Mouse (Mus musculus): ENCODE results near the gene Celf2. TPM values are rescaled to one million over a fixed set of nuclear protein-coding genes. Genes with fewer than 3 reads are reported as not detected.

Gene Celf2
- polyA plus RNA-seq, 1 experiment from 2014 or later = 25.2 TPM

DNA sequence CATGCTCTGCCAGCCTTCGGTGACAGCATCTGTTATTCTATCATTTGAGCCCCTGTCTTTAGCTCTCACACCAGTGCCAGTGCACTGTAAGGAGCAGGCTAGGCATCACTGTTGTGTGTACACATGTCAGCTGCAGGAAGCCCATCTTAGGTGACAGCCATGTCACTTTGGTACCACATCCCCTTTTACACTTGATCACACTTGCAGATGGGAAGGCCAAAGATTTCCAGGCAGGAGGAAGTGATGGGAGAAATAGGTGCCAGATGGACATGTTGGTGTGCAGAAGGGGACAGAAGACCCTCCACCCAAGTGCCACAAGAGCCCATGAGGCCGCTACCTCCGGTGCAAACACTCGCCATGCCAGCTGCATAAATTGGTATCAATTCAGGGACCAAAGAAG is 470.4 kb downstream of the Celf2 start:
- ATAC-seq (no peak), DNase-seq (ENCODE audit: low read depth, low spot score) (no peak)
- ChIA-PET POLR2A (no interaction called here), CTCF (no interaction called here)
- in situ Hi-C loops (cut with MboI; ENCODE audit: low pct_unique_long_range_greater_than_20kb) = no loop called here
- TF ChIP-seq CTCF (IDR thresholded peaks at IDR 0.05) = no peak
- no peaks in the 10 kb centered on the region for H3K27me3 ChIP-seq

DNA sequence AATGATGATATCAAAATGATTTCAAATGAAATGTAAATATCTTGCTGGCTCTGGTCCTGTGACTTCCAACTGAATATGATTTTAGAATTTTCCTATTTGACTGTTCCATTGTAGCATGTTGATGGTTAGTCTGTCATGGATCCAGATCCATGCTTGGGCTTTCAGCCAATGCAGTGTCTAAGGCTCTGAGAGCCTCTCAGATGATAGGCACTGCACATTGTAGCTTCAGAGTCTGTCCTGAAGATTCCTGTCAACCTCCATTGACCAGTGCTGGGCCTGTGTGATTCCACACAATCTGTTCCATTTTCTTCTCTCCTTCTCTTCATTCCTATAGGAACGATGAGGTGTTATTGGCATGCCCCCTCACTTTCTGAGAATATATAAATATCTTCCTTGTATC is 478.0 kb downstream of the Celf2 start:
- DNase-seq (ENCODE audit: low read depth, low spot score) = no peak
- no peak for TF ChIP-seq CTCF (IDR thresholded peaks at IDR 0.05)
- ChIA-PET CTCF (interaction anchor here (0.5 kb wide), 1 partner anchor 811 kb away, joined by 3 read pairs; no protein-coding TSS in a partner anchor), POLR2A (no interaction called here)
- no peak for ATAC-seq
- in situ Hi-C loops (cut with MboI; ENCODE audit: low pct_unique_long_range_greater_than_20kb) = no loop called here
- H3K27me3 ChIP-seq = no peaks in the 10 kb centered on the region

DNA sequence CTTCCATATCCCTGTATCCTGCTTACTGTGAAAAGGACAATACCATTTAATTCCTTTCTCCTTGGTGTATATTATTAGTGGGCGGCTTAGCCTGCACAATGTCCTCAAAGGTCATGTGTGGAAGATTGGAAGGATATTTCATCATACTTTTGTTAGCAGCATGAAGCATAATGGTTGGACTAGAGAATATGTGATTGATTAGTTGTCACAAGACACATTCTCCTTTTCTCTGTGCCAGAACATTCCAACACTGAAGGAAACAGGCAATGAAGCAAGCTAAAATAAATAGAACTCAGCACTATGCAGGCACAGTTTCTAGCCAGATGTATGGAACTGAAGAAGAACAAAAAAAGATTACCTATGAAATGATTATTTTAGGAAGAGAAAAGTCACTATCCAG is 482.6 kb downstream of the Celf2 start:
- ATAC-seq = no peak

DNA sequence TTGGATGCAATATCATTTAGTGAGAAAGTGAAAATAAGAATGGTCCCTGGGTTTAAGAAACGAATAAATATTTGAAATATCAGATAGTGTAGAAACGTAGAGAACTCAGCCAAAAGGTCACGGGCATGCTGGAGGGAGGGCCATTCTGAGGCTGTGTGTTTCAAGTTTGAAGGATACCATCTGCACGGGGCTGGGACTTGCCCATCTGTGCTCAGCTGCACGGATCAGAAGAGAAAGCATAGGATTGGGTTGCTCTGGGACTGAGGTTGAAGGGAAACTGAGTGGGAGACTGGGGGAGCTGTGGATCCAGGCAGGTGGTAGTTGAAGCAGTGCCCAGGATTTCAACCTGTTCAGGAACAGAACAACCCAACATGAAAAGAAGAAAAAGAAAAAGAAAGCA is 483.8 kb downstream of the Celf2 start:
- in situ Hi-C loops (cut with MboI; ENCODE audit: low pct_unique_long_range_greater_than_20kb) = no loop called here
- DNase-seq (ENCODE audit: low read depth, low spot score) = no peak
- POLR2A ChIA-PET = no interaction called here
- no peak for TF ChIP-seq CTCF (IDR thresholded peaks at IDR 0.05)
- no peak for ATAC-seq
- CTCF ChIA-PET = no interaction called here
- no peaks in the 10 kb centered on the region for H3K27me3 ChIP-seq

More for the DNA sequence above, 482.6 kb downstream of the Celf2 start:
- in situ Hi-C loops (cut with MboI; ENCODE audit: low pct_unique_long_range_greater_than_20kb) = no loop called here
- POLR2A ChIA-PET = no interaction called here
- CTCF ChIA-PET = no interaction called here
- no peak for DNase-seq (ENCODE audit: low read depth, low spot score)
- TF ChIP-seq CTCF (IDR thresholded peaks at IDR 0.05) = no peak
- no peaks in the 10 kb centered on the region for H3K27me3 ChIP-seq

DNA sequence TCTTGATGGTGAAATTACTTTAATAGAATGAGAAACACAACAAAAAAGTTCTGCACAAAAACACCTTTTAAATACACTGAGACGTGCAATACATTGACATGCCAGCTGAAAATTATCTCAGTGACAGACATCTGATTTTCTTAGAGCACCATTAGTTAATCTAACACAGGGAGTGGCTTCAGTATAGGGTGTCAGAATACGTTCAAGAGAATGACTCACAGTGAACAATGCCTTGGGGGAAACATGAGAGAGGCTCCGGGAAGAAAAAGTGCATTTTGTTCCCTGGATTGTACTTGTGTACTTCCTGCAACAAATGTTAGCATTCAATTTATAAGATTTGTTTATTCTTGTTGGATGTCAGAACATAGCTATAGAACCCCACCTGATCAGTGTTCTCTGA is 487.2 kb downstream of the Celf2 start:
- POLR2A ChIA-PET = no interaction called here
- in situ Hi-C loops (cut with MboI; ENCODE audit: low pct_unique_long_range_greater_than_20kb) = no loop called here

DNA sequence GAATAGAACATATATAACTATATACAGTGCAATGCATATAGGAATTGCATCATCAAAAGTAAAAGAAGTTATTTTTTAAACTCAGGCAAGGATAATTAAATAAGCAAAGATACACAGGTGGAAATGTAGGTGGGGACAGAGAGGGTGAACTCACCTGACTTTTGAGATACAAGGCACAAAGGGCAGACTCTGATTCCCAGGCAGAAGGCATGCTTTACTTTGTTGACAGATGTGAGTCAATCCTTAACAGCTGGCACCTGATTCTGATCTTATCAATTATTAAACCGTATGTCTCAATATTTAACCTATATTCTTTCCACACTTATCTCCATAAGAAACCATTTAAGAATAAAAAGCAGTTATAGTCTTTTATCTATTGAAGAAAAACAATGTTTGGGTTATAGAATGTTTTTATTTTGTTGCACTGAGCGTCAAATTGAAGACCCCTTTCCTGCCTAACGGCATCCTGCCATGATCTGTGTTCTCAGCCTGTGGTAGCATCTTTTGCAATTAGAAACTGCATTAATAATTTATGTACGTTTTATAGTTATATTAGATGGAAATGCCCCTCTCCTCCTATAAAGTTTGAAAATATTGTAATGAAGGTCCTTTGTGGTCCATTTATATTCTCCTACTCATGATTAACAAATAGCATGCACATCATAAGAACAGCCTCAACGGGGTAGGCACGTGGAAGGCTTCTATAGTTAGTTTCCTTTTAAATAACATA is 491.8 kb downstream of the Celf2 start:
- POLR2A ChIA-PET = no interaction called here
- CTCF ChIA-PET = no interaction called here
- in situ Hi-C loops (cut with MboI; ENCODE audit: low pct_unique_long_range_greater_than_20kb) = no loop called here
- no peak for TF ChIP-seq CTCF (IDR thresholded peaks at IDR 0.05)
- DNase-seq (ENCODE audit: low read depth, low spot score) (no peak), ATAC-seq (no peak)
- H3K27me3 ChIP-seq = no peaks in the 10 kb centered on the region

More for the DNA sequence above, 487.2 kb downstream of the Celf2 start:
- no peaks in the 10 kb centered on the region for H3K27me3 ChIP-seq
- CTCF ChIA-PET = interaction anchor here (1.3 kb wide), 1 partner anchor 17 kb away, joined by 3 read pairs; no protein-coding TSS in a partner anchor
- ATAC-seq = no peak
- DNase-seq (ENCODE audit: low read depth, low spot score) = no peak
- no peak for TF ChIP-seq CTCF (IDR thresholded peaks at IDR 0.05)

DNA sequence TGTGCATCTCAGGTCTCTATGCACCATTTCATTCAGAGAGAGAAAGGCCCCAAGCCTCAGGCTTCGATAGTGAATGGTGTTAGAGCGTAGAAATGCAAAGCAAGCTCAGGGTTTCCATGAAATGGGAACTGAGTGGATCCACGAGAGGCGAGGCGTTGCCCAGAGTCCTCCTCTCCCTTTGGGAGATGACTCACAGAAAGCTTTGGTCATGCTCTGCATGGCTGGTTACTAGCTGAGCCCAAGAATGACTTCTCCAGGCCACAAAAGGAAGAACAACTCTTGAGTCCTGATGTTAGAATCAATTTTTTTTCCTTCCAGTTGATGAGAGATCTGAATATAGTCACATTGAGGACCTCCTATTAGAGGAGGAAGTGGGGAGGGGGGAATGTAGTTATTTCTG is 496.2 kb downstream of the Celf2 start:
- DNase-seq (ENCODE audit: low read depth, low spot score) (peak; percentile 12), ATAC-seq (peak; percentile 99)
- no peaks in the 10 kb centered on the region for H3K27me3 ChIP-seq
- ChIA-PET CTCF (no interaction called here), POLR2A (interaction anchor here (0.7 kb wide), 1 partner anchor 48 kb away, joined by 3 read pairs; no protein-coding TSS in a partner anchor)
- no peak for TF ChIP-seq CTCF (IDR thresholded peaks at IDR 0.05)
- in situ Hi-C loops (cut with MboI; ENCODE audit: low pct_unique_long_range_greater_than_20kb) = no loop called here

DNA sequence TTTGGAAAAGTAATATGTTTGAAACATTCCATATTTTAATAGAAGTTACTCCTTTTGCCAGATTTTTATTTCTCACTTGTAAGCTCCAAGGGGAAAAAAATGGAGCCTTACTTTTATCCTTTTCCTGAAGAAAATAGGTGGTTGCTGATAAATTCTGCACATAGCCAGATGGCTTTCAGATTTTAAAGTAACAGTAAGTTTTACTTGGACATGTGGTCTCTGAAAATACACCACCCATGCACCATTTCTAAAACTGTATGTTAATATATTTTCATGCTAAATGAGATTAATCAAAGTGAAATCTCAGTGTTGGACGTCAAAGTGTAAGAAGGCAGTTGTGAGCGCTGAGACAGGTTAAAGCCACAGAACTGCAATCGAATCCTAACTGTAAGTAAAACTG is 502.5 kb downstream of the Celf2 start:
- no peak for ATAC-seq
- TF ChIP-seq CTCF (IDR thresholded peaks at IDR 0.05) = no peak
- ChIA-PET CTCF (interaction anchor here (1.5 kb wide), 1 partner anchor 16 kb away, joined by 4 read pairs; no protein-coding TSS in a partner anchor), POLR2A (no interaction called here)
- no peaks in the 10 kb centered on the region for H3K27me3 ChIP-seq
- in situ Hi-C loops (cut with MboI; ENCODE audit: low pct_unique_long_range_greater_than_20kb) = no loop called here
- no peak for DNase-seq (ENCODE audit: low read depth, low spot score)

DNA sequence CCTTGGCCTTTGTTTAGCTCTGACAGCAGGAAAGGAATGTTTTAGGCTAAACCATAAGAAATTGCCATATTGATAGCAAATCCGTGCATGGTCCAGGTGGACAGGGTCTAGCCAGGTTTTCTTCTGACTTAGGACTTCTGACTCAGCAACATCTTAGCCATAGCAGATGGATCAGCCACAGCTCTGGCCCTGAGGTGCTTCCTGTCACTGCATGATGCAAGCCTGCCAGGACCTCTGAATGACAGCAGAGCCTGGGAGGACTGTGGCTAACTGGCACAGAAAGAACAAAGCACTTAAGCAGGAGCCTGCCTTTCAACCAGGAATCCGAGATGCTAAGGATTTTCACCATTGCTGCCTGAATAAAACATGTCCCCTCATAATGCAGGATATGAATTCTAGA is 507.4 kb downstream of the Celf2 start:
- POLR2A ChIA-PET = no interaction called here
- in situ Hi-C loops (cut with MboI; ENCODE audit: low pct_unique_long_range_greater_than_20kb) = no loop called here
- ATAC-seq (no peak), DNase-seq (ENCODE audit: low read depth, low spot score) (no peak)
- CTCF ChIA-PET = no interaction called here
- H3K27me3 ChIP-seq = no peaks in the 10 kb centered on the region
- TF ChIP-seq CTCF (IDR thresholded peaks at IDR 0.05) = no peak

DNA sequence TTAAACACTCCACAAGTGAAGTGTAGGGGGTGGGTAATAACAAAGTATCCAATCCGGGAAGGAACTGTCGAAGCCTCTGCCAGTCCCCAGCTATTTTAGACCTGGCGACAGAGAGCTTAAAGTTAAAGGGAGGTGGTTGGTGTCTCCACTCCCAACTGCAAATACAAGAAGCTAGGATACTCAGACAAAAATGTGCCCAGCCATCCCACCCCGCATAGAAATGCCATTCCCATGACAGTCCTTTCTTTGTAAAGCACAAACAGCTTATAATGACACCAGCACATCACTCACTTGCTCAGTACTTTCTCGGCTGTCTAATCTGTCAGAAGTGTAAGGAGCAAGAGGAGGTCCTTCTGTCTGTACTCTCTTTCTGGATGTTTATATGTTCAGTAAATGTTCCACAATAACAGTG is 518.3 kb downstream of the Celf2 start:
- DNase-seq (ENCODE audit: low read depth, low spot score) (no peak), ATAC-seq (no peak)
- ChIA-PET CTCF (interaction anchor here (1.1 to 2.1 kb wide), 2 partner anchors 9 to 16 kb away, joined by 3 to 4 read pairs; no protein-coding TSS in a partner anchor), POLR2A (interaction anchor here (0.8 kb wide), 1 partner anchor 52 kb away, joined by 4 read pairs; no protein-coding TSS in a partner anchor)
- no peak for TF ChIP-seq CTCF (IDR thresholded peaks at IDR 0.05)
- in situ Hi-C loops (cut with MboI; ENCODE audit: low pct_unique_long_range_greater_than_20kb) = no loop called here
- H3K27me3 ChIP-seq = no peaks in the 10 kb centered on the region

DNA sequence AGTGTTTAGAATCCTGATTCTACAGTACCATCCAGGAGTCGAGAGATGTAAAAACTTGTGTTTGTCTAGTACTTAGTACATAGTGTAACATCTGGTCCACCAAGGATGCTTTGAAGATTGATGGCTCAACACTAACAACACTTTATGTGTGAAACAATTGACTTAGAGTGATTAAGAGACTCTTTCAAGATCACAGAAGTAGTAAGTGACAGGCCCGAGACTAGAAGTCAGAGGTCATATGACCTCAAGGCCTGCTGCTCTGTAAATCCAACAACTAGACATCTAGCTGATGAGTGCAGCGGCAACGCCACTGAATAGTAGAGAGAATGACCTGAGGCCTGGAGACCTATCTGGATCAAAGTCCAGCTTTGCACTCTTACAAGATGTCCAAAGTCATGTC is 523.7 kb downstream of the Celf2 start:
- in situ Hi-C loops (cut with MboI; ENCODE audit: low pct_unique_long_range_greater_than_20kb) = no loop called here
- ChIA-PET POLR2A (no interaction called here), CTCF (no interaction called here)
- DNase-seq (ENCODE audit: low read depth, low spot score) (no peak), ATAC-seq (no peak)
- H3K27me3 ChIP-seq = no peaks in the 10 kb centered on the region
- no peak for TF ChIP-seq CTCF (IDR thresholded peaks at IDR 0.05)

Data from Patski (cell line).